Mouse (Mus musculus) megakaryocyte, embryonic 14.5 days (primary cell): ENCODE data around the gene Mad1l1.

Source experiments
- FLI1 ChIP-seq: IDR thresholded peaks from 2 replicates; pipeline ENCODE4 v1.6.1; 2012; ENCODE audit warnings: low read length, inconsistent platforms, mixed read lengths
- GATA1 ChIP-seq: IDR thresholded peaks from 3 replicates; pipeline ENCODE4 v1.6.1; 2012; ENCODE audit warnings: mixed read lengths, low read length, inconsistent platforms, borderline replicate concordance

GRCm38 (mm10) chr5:140089263-140089662 is 232.1 kb downstream of the Mad1l1 start:
- TF ChIP-seq GATA1: no peak
- no peak for TF ChIP-seq FLI1
